Mouse (Mus musculus) G1E (cell line): ENCODE data around the gene 1110008L16Rik. TPM values are rescaled to one million over a fixed set of nuclear protein-coding genes. Genes with fewer than 3 reads are reported as not detected.
A peak's percentile ranks its signal among the peaks of the same experiment; 100 is the strongest.

ENCODE experiments used
- ATAC-seq: 2 replicates; pipeline ENCODE4 v1.8.0; 2016; ENCODE audit warnings: mild to moderate bottlenecking; ENCODE audit not compliant: insufficient number of reproducible peaks, poor library complexity, low FRiP score, severe bottlenecking; ENCODE audit errors: extremely low read depth
- DNase-seq: peaks from one replicate; pipeline ENCODE4 v3.0.0; 2012; ENCODE audit warnings: low spot score
- H3K27me3 ChIP-seq: 2 replicates; pipeline ENCODE4 v1.6.1; 2012; ENCODE audit warnings: mild to moderate bottlenecking, low read length, inconsistent platforms; ENCODE audit not compliant: insufficient read depth
- H3K36me3 ChIP-seq: replicated peaks from 2 replicates; pipeline ENCODE3; 2012; ENCODE audit warnings: mild to moderate bottlenecking, inconsistent platforms
- H3K4me1 ChIP-seq: 2 replicates; pipeline ENCODE4 v1.6.1; 2012; ENCODE audit warnings: low read depth, low read length, inconsistent platforms, mixed read lengths; ENCODE audit not compliant: insufficient read depth
- H3K4me3 ChIP-seq: 2 replicates; pipeline ENCODE4 v1.5.1; 2012; ENCODE audit warnings: low read depth, mild to moderate bottlenecking, inconsistent platforms, low read length, moderate library complexity, mixed read lengths
- H3K9me3 ChIP-seq: replicated peaks from 2 replicates; pipeline ENCODE4 v1.6.1; 2012; ENCODE audit warnings: inconsistent platforms
- CTCF ChIP-seq: IDR thresholded peaks from 2 replicates; pipeline ENCODE4 v1.5.1; 2012; ENCODE audit warnings: low read depth, low read length, inconsistent platforms, mixed read lengths
- GATA1 ChIP-seq: IDR thresholded peaks from 2 replicates; pipeline ENCODE4 v1.6.1; 2012; ENCODE audit warnings: borderline replicate concordance, low read length, inconsistent platforms, mixed read lengths
- GATA2 ChIP-seq: IDR thresholded peaks from 2 replicates; pipeline ENCODE4 v1.6.1; 2012; ENCODE audit warnings: low read depth, low read length, inconsistent platforms, borderline replicate concordance
- POLR2AphosphoS5 ChIP-seq: IDR thresholded peaks from 2 replicates; pipeline ENCODE4 v1.6.1; 2012; ENCODE audit warnings: low read depth, low read length, inconsistent platforms; ENCODE audit not compliant: insufficient replicate concordance
- TAL1 ChIP-seq: conservative IDR thresholded peaks from 2 replicates; pipeline ENCODE4 v1.6.1; 2012; ENCODE audit warnings: low read depth, low read length, inconsistent platforms, mixed read lengths
- polyA plus RNA-seq: library from polyadenylated mRNA; stranded (reverse); fragments of >175 nt; gene quantifications from 2 replicates; pipeline ENCODE4 v1.2.3, GENCODE M21; 2012
- total RNA-seq, 2 experiments: library from RNA; stranded (forward) in 1 of 2; stranded (reverse) in 1 of 2; fragments of 200-1000 nt in 1 of 2; fragments of >200 nt in 1 of 2; fragmentation: Nextera tagmentation in 1 of 2; gene quantifications; 2 replicates each; pipeline ENCODE4 v1.2.3; 2014 to 2017

Gene 1110008L16Rik
- total and polyA plus RNA-seq, 3 experiments, result 4.0 to 50.0 (median 40.4) TPM

- peaks cover 39% of the 10 kb centered on the region for H3K4me1 ChIP-seq
- no peak for ATAC-seq
- peak overlapping the region; percentile 81 for H3K4me3 ChIP-seq
- H3K27me3 ChIP-seq, result no peaks in the 10 kb centered on the region
- TF ChIP-seq CTCF (no peak), TAL1 (no peak), GATA2 (no peak), POLR2AphosphoS5 (no peak), GATA1 (no peak)
- H3K9me3 ChIP-seq, result no peaks in the 10 kb centered on the region
- DNase-seq, result no peak
- peaks cover 14% of the 10 kb centered on the region for H3K36me3 ChIP-seq
Measured at GRCm38 (mm10) chr12:55397544-55398239, 98.3 kb downstream of the 1110008L16Rik start.

GRCm38 (mm10) chr12:55398240-55399127 lies 99.1 kb downstream of the 1110008L16Rik start:
- TF ChIP-seq CTCF (no peak), GATA1 (no peak), GATA2 (no peak), POLR2AphosphoS5 (no peak), TAL1 (no peak)
- H3K4me3 ChIP-seq, result peak overlapping the region; percentile 81
- ATAC-seq (peak; percentile 92), DNase-seq (peak; percentile 97)
- peaks cover 41% of the 10 kb centered on the region for H3K4me1 ChIP-seq
- H3K9me3 ChIP-seq, result no peaks in the 10 kb centered on the region
- no peaks in the 10 kb centered on the region for H3K27me3 ChIP-seq
- H3K36me3 ChIP-seq, result peaks cover 21% of the 10 kb centered on the region

GRCm38 (mm10) chr12:55399128-55399677 lies 99.8 kb downstream of the 1110008L16Rik start:
- DNase-seq, result no peak
- peaks cover 29% of the 10 kb centered on the region for H3K36me3 ChIP-seq
- TF ChIP-seq POLR2AphosphoS5, result no peak
- no peak for TF ChIP-seq GATA1
- no peak for TF ChIP-seq GATA2
- no peak for TF ChIP-seq TAL1
- TF ChIP-seq CTCF, result no peak
- no peak for ATAC-seq
- no peaks in the 10 kb centered on the region for H3K27me3 ChIP-seq
- peaks cover 44% of the 10 kb centered on the region for H3K4me1 ChIP-seq
- H3K9me3 ChIP-seq, result no peaks in the 10 kb centered on the region
- peak overlapping the region; percentile 81 for H3K4me3 ChIP-seq

- Histone ChIP-seq H3K4me1 (peaks cover 20% of the 10 kb centered on the region; the same call in 1 of the 2 replicates), H3K27me3 (no peaks in the 10 kb centered on the region), H3K36me3 (peaks cover 79% of the 10 kb centered on the region), H3K4me3 (no peak overlapping the region), H3K9me3 (no peaks in the 10 kb centered on the region)
- DNase-seq, result no peak
- TF ChIP-seq CTCF (no peak), TAL1 (no peak), GATA2 (no peak), POLR2AphosphoS5 (no peak), GATA1 (no peak)
- no peak for ATAC-seq
Measured at GRCm38 (mm10) chr12:55407888-55408287, 108.5 kb downstream of the 1110008L16Rik start.

GRCm38 (mm10) chr12:55415255-55415654 lies 115.9 kb downstream of the 1110008L16Rik start:
- H3K4me1 ChIP-seq, result peaks cover 2% of the 10 kb centered on the region; the same call in 1 of the 2 replicates
- H3K4me3 ChIP-seq, result no peak overlapping the region
- DNase-seq, result no peak
- no peak for ATAC-seq
- no peak for TF ChIP-seq TAL1
- no peak for TF ChIP-seq CTCF
- TF ChIP-seq GATA1, result no peak
- no peak for TF ChIP-seq GATA2
- TF ChIP-seq POLR2AphosphoS5, result no peak
- no peaks in the 10 kb centered on the region for H3K27me3 ChIP-seq
- H3K36me3 ChIP-seq, result peaks cover 93% of the 10 kb centered on the region
- H3K9me3 ChIP-seq, result no peaks in the 10 kb centered on the region
